Mouse (Mus musculus) heart, adult 2 months (tissue): ENCODE data around the gene Pithd1. TPM values are rescaled to one million over a fixed set of nuclear protein-coding genes. Genes with fewer than 3 reads are reported as not detected.
A peak's percentile ranks its signal among the peaks of the same experiment; 100 is the strongest.

Source experiments
- DNase-seq, 2 experiments: peaks; one replicate each; pipeline ENCODE4 v3.0.0; 2021
- H3K27ac ChIP-seq: fragments of 200-600 bp; 2 replicates; pipeline ENCODE4 v1.8.1; 2022
- H3K27me3 ChIP-seq: fragments of 200-500 bp; 2 replicates; pipeline ENCODE4 v1.6.1; 2012; ENCODE audit warnings: mild to moderate bottlenecking, low read length, inconsistent platforms, mixed read lengths; ENCODE audit not compliant: control insufficient read depth, insufficient read depth
- H3K36me3 ChIP-seq: fragments of 200-500 bp; 2 replicates; pipeline ENCODE4 v1.6.1; 2012; ENCODE audit warnings: low read length, inconsistent platforms; ENCODE audit not compliant: control insufficient read depth, insufficient read depth
- H3K4me1 ChIP-seq: fragments of 200-500 bp; 2 replicates; pipeline ENCODE4 v1.6.1; 2011; ENCODE audit warnings: low read length; ENCODE audit not compliant: control insufficient read depth, insufficient read depth
- H3K4me3 ChIP-seq: fragments of 200-600 bp; 2 replicates; pipeline ENCODE4 v1.8.1; 2022
- H3K79me2 ChIP-seq: fragments of 200-500 bp; replicated peaks from 2 replicates; pipeline ENCODE4 v1.6.1; 2012; ENCODE audit warnings: mild to moderate bottlenecking, inconsistent platforms, low read length, moderate library complexity, mixed read lengths; ENCODE audit not compliant: control insufficient read depth, insufficient read depth
- H3K9ac ChIP-seq: fragments of 200-500 bp; 2 replicates; pipeline ENCODE4 v1.6.1; 2012; ENCODE audit warnings: low read depth, mild to moderate bottlenecking, control low read depth, inconsistent platforms, low read length, mixed read lengths
- CTCF ChIP-seq: fragments of 200-600 bp; IDR thresholded peaks from 2 replicates; pipeline ENCODE4 v1.8.1; 2022; ENCODE audit warnings: antibody characterized with exemption, mild to moderate bottlenecking, moderate library complexity
- EP300 ChIP-seq: fragments of 200-500 bp; IDR thresholded peaks from 2 replicates; pipeline ENCODE4 v1.6.1; 2011; ENCODE audit warnings: low read depth, low read length, control low read depth; ENCODE audit not compliant: insufficient read depth
- POLR2A ChIP-seq: fragments of 200-500 bp; IDR thresholded peaks from 2 replicates; pipeline ENCODE4 v1.6.1; 2011; ENCODE audit warnings: mild to moderate bottlenecking, low read depth, low read length, control low read depth; ENCODE audit not compliant: insufficient read depth
- WGBS: fragments of 180-500 bp; shearing (Covaris S2); methylation state at CpG from one replicate; pipeline ENCODE4 v1.1.7; 2018; 5-methylcytosine and 5-hydroxymethylcytosine counted together
- intact Hi-C: fragments of 180-260 bp; cut with DNase I; formaldehyde crosslinking; loops from one replicate; pipeline ENCODE4 v1.15.1; 2025
- polyA plus RNA-seq: library from polyadenylated mRNA; depleted of rRNA; stranded (reverse); fragments of >200 nt; gene quantifications from 2 replicates; pipeline ENCODE4 v1.2.3, GENCODE M21; 2012
- total RNA-seq, 2 experiments: library from RNA; stranded (reverse); gene quantifications; 2 replicates each; pipeline ENCODE4 v1.2.3; 2021

Pithd1 gene
- total and polyA plus RNA-seq, 3 experiments, result 19.0 to 20.9 (median 19.4) TPM

- Histone ChIP-seq H3K4me1 (peaks cover 11% of the 10 kb centered on the region), H3K27ac (no peak overlapping the region), H3K4me3 (no peak overlapping the region), H3K36me3 (no peaks in the 10 kb centered on the region), H3K27me3 (no peaks in the 10 kb centered on the region), H3K79me2 (peaks cover 3% of the 10 kb centered on the region; the same call in 1 of the 2 replicates), H3K9ac (no peak overlapping the region)
- DNase-seq, result no peak
- TF ChIP-seq CTCF (no peak), EP300 (no peak), POLR2A (no peak)
- 87% methylated on average over 3 of the region's 3 CpGs for WGBS
- intact Hi-C loops, result no loop called here
These were observed 33.9 kb downstream of the Pithd1 start for GRCm38 (mm10) chr4:135953179-135953578.

GRCm38 (mm10) chr4:135951505-135951904 is 35.6 kb downstream of the Pithd1 start:
- 97% methylated on average over 3 of the region's 3 CpGs for WGBS
- Histone ChIP-seq H3K4me3 (no peak overlapping the region), H3K4me1 (peaks cover 13% of the 10 kb centered on the region), H3K36me3 (no peaks in the 10 kb centered on the region), H3K27me3 (no peaks in the 10 kb centered on the region), H3K79me2 (peaks cover 3% of the 10 kb centered on the region; the same call in 1 of the 2 replicates), H3K27ac (no peak overlapping the region), H3K9ac (no peak overlapping the region)
- intact Hi-C loops, result no loop called here
- TF ChIP-seq EP300 (no peak), CTCF (peak; percentile 51), POLR2A (no peak)
- DNase-seq, result no peak

- WGBS, result 77% methylated on average over 6 of the region's 6 CpGs
- H3K36me3 ChIP-seq, result no peaks in the 10 kb centered on the region
These were observed 36.7 kb downstream of the Pithd1 start for GRCm38 (mm10) chr4:135950365-135950764.

DNA sequence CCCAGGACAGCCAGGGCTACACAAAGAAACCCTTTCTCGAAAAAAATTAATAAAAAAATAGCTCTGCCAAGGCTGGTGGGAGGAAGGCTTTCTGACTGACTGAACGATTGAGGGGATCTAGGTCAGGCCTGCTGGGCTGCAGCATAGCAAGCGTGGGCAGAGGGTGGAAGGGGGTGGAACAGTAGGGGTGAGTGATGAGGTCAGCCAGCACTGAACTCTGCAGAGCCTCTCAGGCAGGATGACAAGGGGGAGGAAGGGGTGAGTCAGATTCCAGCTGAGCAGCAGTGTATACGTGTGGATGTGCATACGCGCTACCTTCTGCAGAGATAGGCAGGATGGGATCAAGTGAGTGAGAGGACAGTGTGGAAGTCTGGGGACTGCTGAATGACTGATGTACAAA is 37.2 kb downstream of the Pithd1 start:
- Histone ChIP-seq H3K27ac (peak overlapping the region; percentile 54), H3K36me3 (no peaks in the 10 kb centered on the region), H3K4me3 (no peak overlapping the region), H3K27me3 (no peaks in the 10 kb centered on the region), H3K4me1 (peaks cover 16% of the 10 kb centered on the region), H3K9ac (no peak overlapping the region), H3K79me2 (peaks cover 3% of the 10 kb centered on the region; the same call in 1 of the 2 replicates)
- DNase-seq, result no peak
- WGBS, result 25% methylated on average over 6 of the region's 6 CpGs
- TF ChIP-seq CTCF (no peak), EP300 (0 out of 2 replicates have a peak, but pooled peaks have one; percentile 5), POLR2A (no peak)
- intact Hi-C loops, result no loop called here

More at GRCm38 (mm10) chr4:135950365-135950764, 36.7 kb downstream of the Pithd1 start:
- no peak for DNase-seq
- Histone ChIP-seq H3K4me1 (peaks cover 16% of the 10 kb centered on the region), H3K4me3 (no peak overlapping the region), H3K9ac (no peak overlapping the region), H3K27me3 (no peaks in the 10 kb centered on the region), H3K27ac (peak overlapping the region; percentile 54; the same call in 1 of the 2 replicates), H3K79me2 (peaks cover 3% of the 10 kb centered on the region; the same call in 1 of the 2 replicates)
- intact Hi-C loops, result no loop called here
- TF ChIP-seq POLR2A, result no peak
- no peak for TF ChIP-seq CTCF
- TF ChIP-seq EP300, result no peak

DNA sequence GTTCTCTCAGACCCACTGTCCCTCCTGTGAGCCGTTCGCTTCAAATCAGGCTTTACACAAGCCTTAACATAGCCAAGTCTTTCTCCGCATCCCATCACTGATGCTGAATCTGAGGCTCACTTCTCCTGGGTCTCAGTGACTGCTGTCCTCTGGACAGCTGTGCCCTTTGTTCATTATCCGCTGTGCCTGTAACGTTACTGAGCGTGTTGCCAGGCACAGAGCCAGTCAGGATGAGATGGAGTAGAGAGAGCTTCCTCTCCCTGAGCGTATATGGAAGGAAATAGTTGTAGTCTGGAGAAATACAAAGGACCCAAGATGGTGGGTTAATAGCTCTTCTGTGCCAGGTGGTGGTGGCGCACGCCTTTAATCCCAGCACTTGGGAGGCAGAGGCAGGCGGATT is 37.6 kb downstream of the Pithd1 start:
- Histone ChIP-seq H3K4me1 (peaks cover 16% of the 10 kb centered on the region), H3K79me2 (peaks cover 3% of the 10 kb centered on the region; the same call in 1 of the 2 replicates), H3K9ac (no peak overlapping the region), H3K27ac (peak overlapping the region; percentile 54), H3K27me3 (no peaks in the 10 kb centered on the region), H3K36me3 (no peaks in the 10 kb centered on the region), H3K4me3 (no peak overlapping the region)
- intact Hi-C loops, result no loop called here
- TF ChIP-seq EP300, result no peak
- TF ChIP-seq CTCF, result no peak
- TF ChIP-seq POLR2A, result no peak
- peak in 1 of 2 experiments; percentile 54 for DNase-seq
- 51% methylated on average over 10 of the region's 10 CpGs for WGBS

GRCm38 (mm10) chr4:135948142-135948541 is 38.9 kb downstream of the Pithd1 start:
- no peak for TF ChIP-seq CTCF
- peak; percentile 83 for TF ChIP-seq EP300
- TF ChIP-seq POLR2A, result peak; percentile 36; the same call in 1 of the 2 replicates
- no peaks in the 10 kb centered on the region for H3K27me3 ChIP-seq
- DNase-seq, result no peak
- H3K4me1 ChIP-seq, result peaks cover 17% of the 10 kb centered on the region
- H3K9ac ChIP-seq, result no peak overlapping the region
- 62% methylated on average over 8 of the region's 8 CpGs for WGBS
- H3K4me3 ChIP-seq, result peak overlapping the region; percentile 13
- peak overlapping the region; percentile 54 for H3K27ac ChIP-seq
- intact Hi-C loops, result no loop called here
- no peaks in the 10 kb centered on the region for H3K36me3 ChIP-seq
- peaks cover 3% of the 10 kb centered on the region; the same call in 1 of the 2 replicates for H3K79me2 ChIP-seq
